Mouse (Mus musculus) testis, adult 2 months (tissue): ENCODE measurements around the gene Sgo2b.

Experiments
- CTCF ChIP-seq: fragments of 200-500 bp; IDR thresholded peaks from 2 replicates; pipeline ENCODE4 v1.5.1; 2012; ENCODE audit warnings: low read depth, mild to moderate bottlenecking, inconsistent platforms, low read length, moderate library complexity; ENCODE audit not compliant: control insufficient read depth, insufficient read depth, insufficient replicate concordance
- POLR2A ChIP-seq: fragments of 200-500 bp; IDR thresholded peaks from 2 replicates; pipeline ENCODE4 v1.6.1; 2012; ENCODE audit warnings: low read depth, mild to moderate bottlenecking, inconsistent platforms, low read length, moderate library complexity; ENCODE audit not compliant: control insufficient read depth

DNA sequence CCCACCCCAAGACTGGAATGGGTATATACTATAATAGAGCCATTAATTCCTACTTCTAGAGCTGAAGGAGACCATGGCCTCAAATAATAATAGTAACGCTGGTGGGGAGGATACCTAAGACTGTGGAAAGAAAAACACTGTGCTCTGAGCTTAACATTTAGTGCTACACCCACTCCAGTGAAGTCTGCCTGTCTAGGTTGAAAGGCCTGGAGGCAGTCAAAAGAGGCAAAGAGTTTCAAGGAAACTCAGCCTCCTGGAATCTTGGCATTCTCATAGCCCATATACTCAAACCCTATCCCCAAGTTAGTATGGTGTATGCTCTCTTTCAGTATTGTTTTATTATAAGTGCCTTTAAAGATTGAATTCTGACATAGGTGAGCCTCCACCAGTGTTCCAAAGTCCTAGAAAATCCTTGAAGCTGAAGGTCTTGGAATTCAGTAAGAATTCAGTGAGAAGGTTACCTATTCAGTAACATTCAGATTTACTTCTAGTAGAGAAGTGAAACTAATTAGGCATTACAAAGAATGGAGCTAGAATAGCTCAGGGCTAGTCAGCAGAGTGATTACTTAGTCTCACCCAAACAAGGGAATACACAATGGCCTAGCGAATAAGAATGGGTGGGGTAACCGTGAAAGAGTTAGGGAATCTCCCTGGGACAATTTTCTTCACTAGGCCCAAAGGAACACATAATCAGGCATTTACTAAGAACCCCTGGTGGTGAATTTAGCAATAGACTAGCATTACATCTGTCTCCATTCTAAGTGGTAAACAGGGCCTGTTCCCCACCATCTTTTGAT lies 22.5 kb downstream of the Sgo2b start:
- TF ChIP-seq POLR2A (no peak), CTCF (no peak)
